Mouse (Mus musculus) stomach, postnatal 0 days (tissue): ENCODE results near the gene Colq.

Experiments used
- CTCF ChIP-seq: IDR thresholded peaks from 2 replicates; pipeline ENCODE4 v1.5.1; 2016; ENCODE audit warnings: antibody characterized with exemption, low read depth, mild to moderate bottlenecking, moderate library complexity
- EP300 ChIP-seq: optimal IDR thresholded peaks from 2 replicates; pipeline ENCODE3; 2016; ENCODE audit warnings: antibody characterized with exemption

GRCm38 (mm10) chr14:31499526-31499925 lies 91.6 kb downstream of the Colq start:
- TF ChIP-seq EP300 (no peak), CTCF (no peak)
